Mouse (Mus musculus) heart, postnatal 0 days (tissue): ENCODE results near the gene Poc1b. TPM values are rescaled to one million over a fixed set of nuclear protein-coding genes. Genes with fewer than 3 reads are reported as not detected.

Source experiments
- ATAC-seq: fragments of 200-750 bp; cut with Nextera tagmentation; 2 replicates; pipeline ENCODE4 v1.8.0; 2017; ENCODE audit warnings: low read depth, moderate number of reproducible peaks, moderate library complexity; ENCODE audit not compliant: insufficient read depth
- DNase-seq: peaks from one replicate; pipeline ENCODE4 v3.0.0-alpha.2; 2016; ENCODE audit warnings: low spot score
- H3K27ac ChIP-seq: fragments of 300-500 bp; sonication (generic); 2 replicates; pipeline ENCODE4 v1.5.1; 2014; ENCODE audit warnings: low read depth, mild to moderate bottlenecking
- H3K27me3 ChIP-seq: fragments of 300-500 bp; sonication (generic); 2 replicates; pipeline ENCODE4 v1.6.1; 2014; ENCODE audit warnings: low read length, mixed read lengths; ENCODE audit not compliant: control insufficient read depth, insufficient read depth
- H3K36me3 ChIP-seq: fragments of 300-500 bp; sonication (generic); replicated peaks from 2 replicates; pipeline ENCODE4 v1.6.1; 2014; ENCODE audit warnings: low read length, mixed read lengths; ENCODE audit not compliant: control insufficient read depth, insufficient read depth
- H3K4me1 ChIP-seq: fragments of 300-500 bp; sonication (generic); 2 replicates; pipeline ENCODE4 v1.6.1; 2014; ENCODE audit warnings: antibody characterized with exemption; ENCODE audit not compliant: control insufficient read depth, insufficient read depth
- H3K4me2 ChIP-seq: fragments of 300-500 bp; sonication (generic); 2 replicates; pipeline ENCODE4 v1.6.1; 2014; ENCODE audit warnings: low read depth, mild to moderate bottlenecking, low read length, moderate library complexity
- H3K4me3 ChIP-seq: fragments of 300-500 bp; sonication (generic); 2 replicates; pipeline ENCODE4 v1.5.1; 2014; ENCODE audit warnings: low read depth, low read length
- H3K9ac ChIP-seq: fragments of 300-500 bp; sonication (generic); replicated peaks from 2 replicates; pipeline ENCODE4 v1.6.1; 2014; ENCODE audit warnings: low read depth, low read length, mixed read lengths
- H3K9me3 ChIP-seq: fragments of 300-500 bp; sonication (generic); replicated peaks from 2 replicates; pipeline ENCODE4 v1.6.1; 2016; ENCODE audit warnings: low read length; ENCODE audit not compliant: control insufficient read depth
- CTCF ChIP-seq: IDR thresholded peaks from 2 replicates; pipeline ENCODE4 v1.5.1; 2016; ENCODE audit warnings: antibody characterized with exemption, control low read depth, low read depth
- EP300 ChIP-seq: IDR thresholded peaks from 2 replicates; pipeline ENCODE4 v1.6.1; 2016; ENCODE audit warnings: antibody characterized with exemption, low read depth
- WGBS: fragments of 180-500 bp; shearing (Covaris S2); extraction: QIAGEN DNeasy Blood & Tissue Kit; methylation state at CpG from one replicate; pipeline ENCODE4 v1.1.7; 2014; 5-methylcytosine and 5-hydroxymethylcytosine counted together
- polyA plus RNA-seq: library from polyadenylated mRNA; unstranded; fragments of >200 nt; fragmentation: Nextera tagmentation; extraction: Ambion mirVana; gene quantifications from 2 replicates; pipeline ENCODE4 v1.2.1, GENCODE M21; 2015
- total RNA-seq: library from RNA; depleted of rRNA; stranded (reverse); fragments of >200 nt; gene quantifications from 2 replicates; pipeline ENCODE4 v1.2.3, GENCODE M21; 2014; ENCODE audit warnings: low replicate concordance

Poc1b gene
- total and polyA plus RNA-seq, 2 experiments from 2014 or later = 3.2 to 5.2 TPM

DNA sequence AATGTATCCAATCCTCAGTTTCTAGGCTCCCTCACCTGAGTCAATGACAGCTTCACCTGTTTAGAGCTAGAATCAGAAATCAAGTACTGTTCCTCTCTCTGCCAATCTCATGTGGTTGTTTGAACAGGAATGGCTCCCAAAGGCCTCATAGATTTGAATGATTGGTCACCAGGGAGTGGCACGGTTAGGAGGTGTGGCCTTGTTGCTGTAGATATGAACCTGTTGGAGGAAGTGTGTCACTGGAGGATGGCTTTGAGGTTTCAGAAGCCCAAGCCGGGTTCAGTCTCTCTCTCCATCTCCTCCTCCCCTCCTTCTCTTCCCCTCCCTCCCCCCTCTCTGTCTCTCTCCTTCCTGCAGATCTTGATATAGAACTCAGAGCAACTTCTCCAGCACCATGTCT, 28.2 kb upstream of the Poc1b start:
- no peaks in the 10 kb centered on the region for H3K27me3 ChIP-seq
- 71% methylated on average over 2 of the region's 2 CpGs for WGBS
- H3K9ac ChIP-seq = no peak overlapping the region
- 0 out of 2 replicates have a peak, but pooled peaks cover 4% of the 10 kb centered on the region for H3K4me1 ChIP-seq
- no peak overlapping the region for H3K4me2 ChIP-seq
- H3K27ac ChIP-seq = no peak overlapping the region
- no peak for DNase-seq
- no peaks in the 10 kb centered on the region for H3K36me3 ChIP-seq
- no peaks in the 10 kb centered on the region for H3K9me3 ChIP-seq
- H3K4me3 ChIP-seq = no peak overlapping the region
- TF ChIP-seq EP300 (no peak), CTCF (no peak)
- ATAC-seq = no peak

DNA sequence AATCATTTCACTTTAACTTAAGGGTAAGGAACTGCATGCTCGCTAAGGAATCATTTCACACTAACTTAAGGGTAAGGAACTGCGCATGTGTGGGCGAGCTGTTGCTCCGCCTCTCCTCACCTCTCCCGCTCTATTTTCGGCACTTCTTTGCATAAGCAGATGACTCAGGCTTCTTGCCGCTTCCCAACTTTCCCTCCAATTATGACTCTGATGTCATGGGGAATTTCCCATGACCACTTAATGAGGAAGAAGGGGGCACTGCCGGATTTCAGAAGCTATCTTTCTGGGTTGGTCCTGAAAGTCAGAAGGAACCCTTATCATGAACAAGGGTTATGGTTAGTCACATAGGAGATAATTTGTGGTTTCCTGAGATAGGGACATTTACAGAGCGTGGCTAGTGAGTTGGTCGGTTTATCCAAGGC, 25.3 kb upstream of the Poc1b start:
- Histone ChIP-seq H3K4me3 (no peak overlapping the region), H3K4me2 (no peak overlapping the region), H3K4me1 (0 out of 2 replicates have a peak, but pooled peaks cover 4% of the 10 kb centered on the region), H3K27me3 (no peaks in the 10 kb centered on the region), H3K9ac (no peak overlapping the region), H3K36me3 (no peaks in the 10 kb centered on the region), H3K27ac (no peak overlapping the region), H3K9me3 (no peaks in the 10 kb centered on the region)
- TF ChIP-seq EP300 (no peak), CTCF (no peak)
- 64% methylated on average over 10 of the region's 10 CpGs for whole genome bisulfite sequencing
- ATAC-seq (no peak), DNase-seq (no peak)

DNA sequence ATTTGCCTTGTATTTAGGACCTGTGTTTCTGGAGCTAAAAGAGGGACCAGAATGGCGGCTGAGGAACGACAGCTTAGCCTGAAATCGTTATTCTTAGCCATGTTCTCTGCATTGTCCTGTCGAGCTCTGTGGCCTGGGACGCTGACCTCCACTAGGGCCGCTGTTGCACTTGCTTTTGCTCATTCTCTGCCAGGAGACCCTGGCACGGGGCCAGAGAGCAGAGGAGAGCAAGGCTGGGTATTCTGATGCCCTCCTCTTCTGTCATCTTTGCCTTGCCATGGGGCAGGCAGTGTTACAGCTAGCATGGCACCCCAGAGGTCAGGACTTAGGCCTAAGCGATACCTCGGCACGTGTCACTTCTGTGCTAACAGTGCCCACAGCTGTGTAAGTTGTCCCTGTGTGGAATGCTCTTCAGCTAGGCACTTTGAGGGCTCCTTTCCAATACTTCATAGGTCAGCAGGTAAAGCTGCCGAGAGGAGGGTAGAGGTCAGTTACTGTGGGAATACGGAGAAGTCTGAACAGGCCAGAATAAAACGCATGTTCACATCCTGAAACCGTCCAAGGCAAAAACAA, 23.3 kb upstream of the Poc1b start:
- Histone ChIP-seq H3K4me3 (no peak overlapping the region), H3K27me3 (no peaks in the 10 kb centered on the region), H3K9me3 (no peaks in the 10 kb centered on the region), H3K9ac (no peak overlapping the region), H3K4me2 (no peak overlapping the region), H3K36me3 (no peaks in the 10 kb centered on the region), H3K4me1 (0 out of 2 replicates have a peak, but pooled peaks cover 4% of the 10 kb centered on the region), H3K27ac (no peak overlapping the region)
- no peak for TF ChIP-seq EP300
- peak; percentile 44 for TF ChIP-seq CTCF
- WGBS = 56% methylated on average over 14 of the region's 14 CpGs
- peak; percentile 41; the same call in 1 of the 2 replicates for ATAC-seq
- DNase-seq = no peak

DNA sequence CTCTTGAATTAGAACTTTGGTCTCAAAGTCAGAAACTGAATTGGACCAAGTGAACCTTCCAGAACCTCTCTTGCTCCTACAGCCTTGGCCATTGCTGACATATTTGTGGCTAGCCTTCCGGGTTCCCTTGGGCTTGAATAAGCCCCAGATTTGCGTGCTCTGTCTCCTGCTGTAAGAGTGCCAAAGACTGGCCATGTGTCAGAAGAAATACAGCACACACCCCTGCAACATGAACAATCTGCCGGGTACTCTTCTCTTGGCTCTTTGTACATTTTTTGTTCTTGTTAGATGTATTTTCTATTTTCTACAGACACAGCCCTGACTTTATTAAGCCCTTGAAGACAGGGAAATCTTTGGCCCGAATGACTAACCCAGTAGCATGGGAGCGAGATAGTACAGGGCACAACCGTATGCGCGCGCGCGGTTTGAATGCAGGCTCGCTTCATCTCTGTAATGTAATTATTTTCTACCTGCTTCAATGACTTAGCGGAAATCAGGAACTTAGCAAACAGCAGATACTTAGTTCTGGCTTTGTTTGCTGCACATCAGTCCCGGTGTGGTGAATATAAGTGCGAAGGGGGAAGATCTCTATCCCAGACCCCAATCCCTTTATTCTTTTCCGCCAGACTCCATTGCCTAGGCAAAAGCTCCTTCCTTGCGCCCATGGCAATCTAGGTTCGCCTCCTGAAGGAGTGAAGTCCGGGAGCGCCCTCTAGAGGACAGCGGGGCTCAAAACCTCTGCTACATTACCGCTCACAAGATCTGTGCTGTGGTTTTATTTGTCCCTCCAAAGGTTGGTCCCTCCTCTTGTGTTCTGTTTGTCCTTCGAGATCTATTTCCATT, 22.2 kb upstream of the Poc1b start:
- DNase-seq (peak; percentile 73), ATAC-seq (0 out of 2 replicates have a peak, but pooled peaks have one; percentile 55)
- H3K4me2 ChIP-seq = peak overlapping the region; percentile 18; the same call in 1 of the 2 replicates
- H3K27me3 ChIP-seq = no peaks in the 10 kb centered on the region
- H3K9me3 ChIP-seq = no peaks in the 10 kb centered on the region
- no peak overlapping the region for H3K27ac ChIP-seq
- H3K4me1 ChIP-seq = 0 out of 2 replicates have a peak, but pooled peaks cover 4% of the 10 kb centered on the region
- no peak overlapping the region for H3K9ac ChIP-seq
- H3K4me3 ChIP-seq = no peak overlapping the region
- TF ChIP-seq CTCF (peak; percentile 97), EP300 (no peak)
- WGBS = 40% methylated on average over 23 of the region's 23 CpGs
- no peaks in the 10 kb centered on the region for H3K36me3 ChIP-seq

DNA sequence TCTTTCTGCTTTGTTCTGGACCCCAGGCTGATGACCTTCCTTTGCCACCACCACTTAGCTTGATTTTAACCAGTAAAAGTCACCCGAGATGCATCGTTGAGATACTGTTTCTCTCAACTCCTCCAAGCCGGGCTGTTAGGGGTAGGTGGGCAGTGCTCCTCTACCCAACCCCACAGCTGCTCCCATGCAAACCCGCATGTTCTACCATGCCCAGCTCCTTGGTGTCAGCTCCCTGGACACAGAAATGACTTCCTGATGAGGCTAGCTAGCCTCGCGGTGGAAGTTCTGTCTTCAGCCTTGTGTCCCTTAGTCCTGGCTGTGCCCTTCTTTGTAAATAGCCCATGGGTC, 21.6 kb upstream of the Poc1b start:
- Histone ChIP-seq H3K27me3 (no peaks in the 10 kb centered on the region), H3K9me3 (no peaks in the 10 kb centered on the region), H3K9ac (no peak overlapping the region), H3K4me1 (0 out of 2 replicates have a peak, but pooled peaks cover 4% of the 10 kb centered on the region), H3K27ac (no peak overlapping the region), H3K36me3 (no peaks in the 10 kb centered on the region), H3K4me3 (no peak overlapping the region), H3K4me2 (peak overlapping the region; percentile 17; the same call in 1 of the 2 replicates)
- DNase-seq (no peak), ATAC-seq (no peak)
- 57% methylated on average over 6 of the region's 6 CpGs for WGBS
- TF ChIP-seq EP300 (no peak), CTCF (no peak)
